Mouse (Mus musculus): ENCODE data around the gene Zfp91.

Gene Zfp91

DNA sequence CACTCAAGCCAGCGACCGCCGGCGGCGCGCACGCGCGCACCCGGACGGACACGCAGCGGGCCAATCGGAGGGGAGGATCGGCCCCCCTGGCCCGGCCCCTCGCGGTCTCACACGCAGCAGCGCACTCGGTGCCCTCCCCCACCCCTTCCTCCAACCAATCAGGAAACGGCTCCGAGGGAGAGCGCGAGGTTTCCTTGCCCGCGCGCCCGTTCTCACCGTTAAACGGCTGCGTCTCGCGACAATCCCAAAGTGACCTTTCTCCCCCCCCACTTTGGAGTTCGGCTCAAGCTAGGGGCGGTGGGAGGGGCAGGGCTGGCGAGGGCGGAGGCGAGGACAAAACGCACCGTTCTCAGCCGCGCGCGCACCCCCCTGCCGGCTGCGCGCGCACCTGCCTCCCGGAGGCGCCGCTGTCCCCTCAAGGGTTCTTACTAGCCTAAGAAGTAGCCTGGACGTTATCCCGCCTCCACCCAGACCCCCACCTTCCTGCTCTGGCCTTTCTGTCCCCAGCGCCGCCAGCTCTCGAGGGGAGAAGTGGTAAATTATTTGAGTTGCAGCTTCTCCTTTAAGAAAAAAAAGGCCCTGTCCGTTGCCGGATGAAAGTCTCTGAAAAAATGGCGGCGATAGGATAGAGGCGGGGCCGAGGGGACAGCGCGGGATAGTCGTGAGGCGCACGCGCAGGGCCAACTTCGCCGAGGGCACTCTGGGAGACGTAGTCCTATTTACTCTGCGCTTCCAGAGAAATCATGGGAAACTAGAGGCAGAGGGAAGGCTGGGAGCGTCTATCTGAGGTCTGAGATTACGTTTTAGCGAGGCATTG lies at the start of gene Zfp91, which contains the start of gene Lpxn:
TSS of gene Zfp91 (minus strand) at position 616 of the 817 bp plus-strand sequence.
TSS of gene Lpxn (plus strand) at position 683 of the 817 bp plus-strand sequence.
- DNase-seq (ENCODE audit: low read depth, low spot score), result peak; percentile 93

DNA sequence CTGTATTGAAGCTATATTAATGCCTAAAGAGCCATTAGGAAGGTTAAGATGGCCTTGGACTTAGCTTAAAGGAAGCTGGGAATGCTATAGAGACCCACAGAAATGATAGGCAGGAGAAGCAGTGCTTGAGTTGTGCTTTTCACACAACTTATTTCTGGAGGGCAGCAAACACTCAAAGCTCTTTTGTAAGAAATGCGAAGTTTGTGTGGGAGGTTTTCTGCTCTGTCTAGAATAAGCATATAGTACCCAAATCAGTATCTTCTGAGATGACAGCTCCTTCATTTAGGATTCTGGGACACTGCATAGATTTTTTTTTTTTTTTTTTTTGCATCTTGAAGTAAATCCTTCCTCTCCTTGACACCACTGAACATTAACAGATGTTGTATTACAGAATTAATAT lies 42.6 kb upstream of the Zfp91 start:
- no peak for DNase-seq (ENCODE audit: low read depth, low spot score)

DNA sequence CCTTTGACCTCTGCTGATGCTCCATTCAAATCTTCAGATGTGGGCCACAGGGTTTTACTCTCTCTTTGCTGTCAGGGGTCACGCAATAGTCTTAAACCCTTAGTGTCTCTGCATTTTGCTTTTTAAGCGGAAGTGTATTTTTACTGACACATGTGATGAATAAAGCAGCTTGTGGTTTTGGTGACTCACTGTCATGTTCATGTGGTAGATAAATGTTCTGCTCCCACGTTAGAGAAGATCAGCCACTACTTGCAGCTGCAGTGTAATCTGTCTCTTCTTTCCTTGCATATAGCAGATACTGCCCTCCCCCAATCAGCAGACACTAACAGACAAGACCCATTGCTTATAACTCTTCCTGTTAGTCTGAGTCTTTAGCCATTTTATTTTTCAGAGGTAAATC lies 37.7 kb upstream of the Zfp91 start:
- DNase-seq (ENCODE audit: low read depth, low spot score), result no peak

DNA sequence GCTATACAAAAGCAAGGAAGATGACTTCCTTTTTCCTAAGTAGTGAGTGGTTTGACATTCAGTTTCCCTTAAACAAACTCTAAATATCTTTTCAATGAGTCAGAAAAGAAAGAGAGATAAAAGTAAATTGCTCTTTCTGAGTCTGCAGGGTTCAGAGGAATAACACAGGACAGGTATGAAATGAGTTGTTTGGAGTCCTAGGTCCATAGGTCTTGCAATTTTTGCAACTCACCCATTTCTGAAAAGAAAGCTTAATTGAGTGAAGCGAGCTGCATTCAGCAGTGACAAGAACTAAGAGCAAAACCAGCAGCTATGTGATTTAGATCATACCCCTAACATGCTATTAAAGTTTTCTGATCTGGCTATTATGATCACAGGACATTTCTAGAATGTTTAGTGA lies 35.6 kb upstream of the Zfp91 start:
- DNase-seq (ENCODE audit: low read depth, low spot score), result no peak

DNA sequence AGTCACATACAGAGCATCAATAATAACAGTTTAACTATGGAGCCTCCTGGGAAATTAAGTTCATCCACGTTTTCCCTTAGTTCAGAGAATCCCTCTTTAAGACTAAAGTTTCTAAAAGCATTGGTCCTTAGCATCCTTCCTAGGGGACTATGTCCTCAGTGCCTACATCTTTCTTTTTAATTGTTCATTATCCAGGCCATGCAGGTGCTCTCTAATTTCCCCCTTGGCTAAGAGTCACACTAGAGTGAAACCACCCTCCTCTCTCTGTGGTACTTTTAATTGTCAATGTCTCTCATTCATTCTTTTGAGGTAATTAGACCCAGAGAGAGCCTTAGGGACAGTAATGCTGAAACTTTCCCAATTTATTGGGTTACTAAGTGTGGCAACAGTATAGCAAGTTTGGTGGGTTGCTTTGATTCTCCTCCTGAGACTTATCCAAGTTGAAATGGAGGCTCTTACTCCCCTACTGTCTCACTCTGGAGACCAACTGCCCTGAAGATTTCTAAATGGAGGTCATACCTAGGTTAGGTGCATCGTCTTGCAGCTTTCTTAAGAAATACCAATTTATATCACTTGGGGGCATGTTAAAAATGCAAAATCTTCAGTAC lies 35.0 kb upstream of the Zfp91 start:
- no peak for DNase-seq (ENCODE audit: low read depth, low spot score)

DNA sequence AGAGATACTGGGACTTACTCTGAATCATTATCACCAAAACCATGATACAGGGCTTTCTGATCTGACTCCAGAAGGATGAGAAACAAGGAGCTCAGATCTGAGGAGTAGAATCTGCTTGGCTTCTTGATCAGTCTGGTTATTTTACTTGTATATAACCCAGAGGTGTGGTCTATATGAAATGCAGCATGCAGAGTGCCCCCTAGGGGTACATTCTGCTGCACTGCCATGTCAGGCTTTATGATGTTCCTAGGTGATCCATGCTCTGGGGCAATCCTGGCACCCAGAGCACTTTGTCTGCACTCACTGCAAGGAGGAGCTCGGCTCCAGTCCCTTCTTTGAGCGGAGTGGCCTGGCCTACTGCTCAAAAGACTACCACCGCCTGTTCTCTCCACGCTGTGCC lies 28.6 kb upstream of the Zfp91 start:
- DNase-seq (ENCODE audit: low read depth, low spot score), result no peak

DNA sequence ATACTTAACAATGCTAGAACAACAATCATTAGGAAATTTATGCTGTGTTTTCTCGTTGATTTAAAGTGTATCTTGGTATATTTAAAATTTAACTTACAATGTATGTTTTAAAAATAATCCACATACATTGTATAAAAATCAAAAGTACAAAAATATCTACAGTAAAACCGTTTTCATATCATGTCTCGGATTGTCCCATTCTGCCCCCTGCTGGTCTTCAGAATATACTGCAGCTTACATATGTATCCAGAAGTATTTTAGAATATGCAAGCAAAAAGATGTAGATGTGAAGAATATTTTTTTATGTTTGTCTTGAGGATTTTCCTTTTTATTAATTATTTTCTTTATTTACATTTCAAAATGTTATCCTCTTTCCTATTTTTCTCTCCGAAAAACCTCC lies 24.5 kb upstream of the Zfp91 start:
- no peak for DNase-seq (ENCODE audit: low read depth, low spot score)

- no peak for DNase-seq (ENCODE audit: low read depth, low spot score)
Observed at GRCm38 (mm10) chr19:12818507-12818906, 22.6 kb upstream of the Zfp91 start.

DNA sequence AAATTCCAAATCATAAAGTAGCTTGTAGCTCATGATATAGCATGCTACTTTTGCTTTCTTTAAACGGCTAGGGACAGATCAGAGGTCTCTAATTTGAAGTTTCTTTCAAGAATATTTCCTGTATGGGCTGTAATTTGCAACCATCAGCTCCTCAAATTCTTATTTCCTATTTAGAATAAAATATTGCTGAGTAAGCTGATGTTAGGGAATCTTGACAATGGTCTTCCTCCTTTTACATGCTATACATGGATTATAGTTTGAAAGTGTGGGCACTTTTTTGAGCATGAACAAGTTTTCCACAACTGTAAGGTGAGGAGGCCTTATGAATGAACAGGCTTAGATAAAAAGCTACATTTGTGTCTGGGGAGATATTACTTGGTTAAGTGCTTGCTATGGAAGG lies 18.0 kb upstream of the Zfp91 start:
- no peak for DNase-seq (ENCODE audit: low read depth, low spot score)

- DNase-seq (ENCODE audit: low read depth, low spot score), result no peak
Observed at GRCm38 (mm10) chr19:12812644-12813364, 16.9 kb upstream of the Zfp91 start.

GRCm38 (mm10) chr19:12806214-12806613 lies 10.3 kb upstream of the Zfp91 start:
- no peak for DNase-seq (ENCODE audit: low read depth, low spot score)

GRCm38 (mm10) chr19:12805730-12806129 lies 9.8 kb upstream of the Zfp91 start:
- DNase-seq (ENCODE audit: low read depth, low spot score), result no peak

DNA sequence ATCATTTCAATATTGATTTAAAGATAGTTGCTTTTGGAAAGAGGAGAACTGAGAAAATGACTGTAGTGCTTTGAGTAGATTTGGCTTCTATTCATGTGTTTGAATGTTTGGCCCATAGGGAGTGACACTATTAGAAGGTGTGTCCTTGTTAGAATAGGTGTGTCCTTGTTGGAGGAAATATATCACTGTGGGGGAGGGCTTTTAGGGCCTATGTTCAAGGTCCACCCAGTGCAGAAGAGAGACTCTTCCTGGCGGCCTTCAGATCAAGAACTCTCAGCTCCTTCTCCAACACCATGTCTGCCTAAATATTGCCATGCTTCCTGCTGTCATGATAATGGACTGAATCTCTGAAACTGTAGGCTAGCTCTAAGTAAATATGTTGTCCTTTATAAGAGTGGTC lies 8.3 kb upstream of the Zfp91 start:
- no peak for DNase-seq (ENCODE audit: low read depth, low spot score)

DNA sequence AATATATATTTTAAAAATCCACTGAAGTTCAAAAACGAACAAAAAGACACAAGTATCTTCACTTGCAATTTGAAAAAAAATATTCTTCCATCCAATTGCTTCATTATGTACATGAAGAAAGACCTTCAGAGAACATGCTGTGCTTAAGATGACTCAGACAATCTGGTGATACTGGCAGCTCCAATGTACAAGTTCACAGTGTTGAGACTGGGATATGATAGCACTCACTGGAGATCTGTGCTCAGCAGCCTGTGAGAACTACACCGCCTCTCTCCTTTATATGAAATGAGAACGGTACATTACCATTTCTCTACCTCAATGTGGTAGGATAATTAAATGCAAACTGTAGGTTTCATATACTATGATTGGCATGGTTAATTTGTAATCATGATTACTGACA lies 6.9 kb upstream of the Zfp91 start:
- DNase-seq (ENCODE audit: low read depth, low spot score), result no peak

GRCm38 (mm10) chr19:12801046-12801445 lies 5.1 kb upstream of the Zfp91 start:
- DNase-seq (ENCODE audit: low read depth, low spot score), result no peak

- DNase-seq (ENCODE audit: low read depth, low spot score), result no peak
Observed at GRCm38 (mm10) chr19:12800621-12801020, 4.7 kb upstream of the Zfp91 start.

- no peak for DNase-seq (ENCODE audit: low read depth, low spot score)
Observed at GRCm38 (mm10) chr19:12799081-12799480, 3.2 kb upstream of the Zfp91 start.

DNA sequence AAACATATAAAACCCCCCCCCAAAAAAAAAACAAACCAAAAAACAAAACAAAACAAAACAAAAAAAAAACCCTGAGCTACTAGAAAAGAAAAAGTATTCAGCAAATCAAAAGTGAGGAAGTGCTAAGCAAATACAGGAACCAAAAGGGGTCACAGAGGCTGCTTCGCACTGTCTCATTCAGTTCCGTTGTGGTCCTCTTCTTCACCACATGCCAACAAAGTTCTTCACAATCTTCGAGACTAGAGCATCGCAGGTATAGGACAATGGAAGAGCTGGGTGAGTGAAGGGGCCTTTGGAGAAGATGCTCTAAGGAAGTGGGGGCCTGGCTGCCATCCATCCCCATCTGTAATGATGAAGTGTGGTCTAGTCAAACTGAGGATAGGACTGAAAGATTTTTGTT lies 2.5 kb upstream of the Zfp91 start:
- DNase-seq (ENCODE audit: low read depth, low spot score), result no peak

GRCm38 (mm10) chr19:12797071-12797470 lies 1.1 kb upstream of the Zfp91 start:
- no peak for DNase-seq (ENCODE audit: low read depth, low spot score)

- no peak for DNase-seq (ENCODE audit: low read depth, low spot score)
Observed at GRCm38 (mm10) chr19:12796328-12796931, 504 bp upstream of the Zfp91 start.

DNA sequence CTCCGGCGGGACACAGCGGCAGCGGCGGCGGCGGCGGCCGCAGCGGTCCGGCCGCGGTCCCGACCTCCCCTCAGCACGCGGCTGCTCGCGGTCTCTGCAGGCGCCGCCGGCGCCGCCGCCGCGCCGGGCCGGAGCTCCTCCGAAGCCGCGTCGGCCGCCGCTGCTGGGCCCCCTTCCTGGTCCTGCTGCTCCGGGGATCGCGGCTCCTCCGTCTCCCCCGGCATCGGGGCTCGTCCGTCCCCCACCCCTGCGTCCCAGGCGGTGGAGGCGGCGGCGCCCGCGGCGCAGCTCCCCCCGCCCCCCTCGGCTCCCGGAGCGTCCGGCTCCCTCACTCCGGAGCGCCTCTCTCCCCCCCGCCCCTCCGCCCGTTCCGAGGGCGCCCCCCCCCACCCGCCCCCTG lies 816 bp downstream of the Zfp91 start:
- no peak for DNase-seq (ENCODE audit: low read depth, low spot score)

Data from WW6 (cell line).